Mouse (Mus musculus): ENCODE data around the gene Haghl.

Haghl gene

DNA sequence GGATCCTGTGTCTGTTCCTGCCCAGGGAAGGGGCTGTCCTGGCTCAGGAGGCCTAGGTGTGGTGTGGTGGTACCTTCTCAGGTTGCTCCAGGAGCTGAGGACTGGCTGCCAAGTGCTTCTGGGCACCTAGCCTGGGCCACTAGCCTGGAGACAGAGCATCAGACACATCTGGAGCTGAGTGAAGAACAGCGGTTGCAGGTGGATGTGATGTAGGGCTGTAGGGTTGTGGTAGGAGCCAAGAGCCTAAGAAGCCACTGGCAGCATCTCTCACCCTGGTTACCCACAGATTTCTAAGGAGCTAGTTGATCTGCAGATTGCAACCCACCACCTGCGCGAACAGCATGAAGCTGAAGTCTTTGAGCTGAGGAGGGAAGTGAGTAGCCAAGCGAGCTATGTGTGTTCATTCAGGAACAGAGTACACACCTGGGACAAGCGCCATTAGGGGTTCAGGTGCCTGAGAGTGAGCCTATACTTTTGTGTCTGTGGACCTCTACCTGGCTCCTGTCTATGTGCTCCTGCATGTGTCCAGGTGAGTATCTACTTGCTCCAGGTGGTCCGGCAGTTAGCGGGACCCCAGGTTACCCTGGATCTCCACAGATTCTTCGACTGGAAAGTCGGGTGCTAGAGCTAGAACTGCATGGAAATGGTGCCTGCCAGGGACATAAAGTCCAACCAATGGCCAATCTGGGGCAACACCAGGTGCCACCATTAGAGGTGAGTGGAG is 1.5 kb upstream of the Haghl start:
- in situ Hi-C loops (cut with MboI, MseI) = no loop called here

DNA sequence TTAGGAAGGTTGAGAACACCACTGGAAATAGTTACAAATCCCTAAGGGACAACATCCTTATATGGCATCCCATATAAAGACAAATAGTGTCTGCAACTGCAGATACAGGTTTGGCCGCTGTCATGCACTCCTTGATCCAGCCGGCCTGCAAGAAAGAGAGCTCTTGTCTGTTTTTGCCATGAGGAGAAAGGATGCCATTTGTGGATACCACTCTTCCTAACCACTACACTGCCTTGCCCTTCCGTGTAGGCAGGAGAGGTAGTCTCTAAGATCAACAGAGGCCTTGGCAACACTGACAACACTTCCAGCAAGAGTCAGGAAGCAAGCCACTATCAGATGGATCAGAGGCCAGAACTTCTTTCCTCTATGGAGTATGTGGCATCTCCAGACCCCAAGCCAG is 807 bp upstream of the Haghl start, which contains the start of gene Ccdc78:
Ccdc78 (plus strand) TSS at position 301 of the 400 bp plus-strand sequence.
- in situ Hi-C loops (cut with MboI, MseI) = no loop called here

GRCm38 (mm10) chr17:25783861-25784574 is 1.5 kb downstream of the Haghl start:
- in situ Hi-C loops (cut with MboI, MseI) = no loop called here

GRCm38 (mm10) chr17:25783086-25783485 is 2.4 kb downstream of the Haghl start:
- in situ Hi-C loops (cut with MboI, MseI) = no loop called here

- in situ Hi-C loops (cut with MboI, MseI) = no loop called here
Observed at GRCm38 (mm10) chr17:25781339-25781738, 4.1 kb downstream of the Haghl start.

- in situ Hi-C loops (cut with MboI, MseI) = no loop called here
Observed at GRCm38 (mm10) chr17:25777948-25778347, 7.5 kb downstream of the Haghl start.

GRCm38 (mm10) chr17:25775318-25776062 is 10.0 kb downstream of the Haghl start:
- in situ Hi-C loops (cut with MboI, MseI) = no loop called here

- in situ Hi-C loops (cut with MboI, MseI) = no loop called here
Observed at GRCm38 (mm10) chr17:25773549-25774120, 11.8 kb downstream of the Haghl start, which contains the start of gene Narfl. Gene Narfl, plus strand, starts transcription at chr17:25773776.

- in situ Hi-C loops (cut with MboI, MseI) = no loop called here
Observed at GRCm38 (mm10) chr17:25769331-25769730, 16.1 kb downstream of the Haghl start.

DNA sequence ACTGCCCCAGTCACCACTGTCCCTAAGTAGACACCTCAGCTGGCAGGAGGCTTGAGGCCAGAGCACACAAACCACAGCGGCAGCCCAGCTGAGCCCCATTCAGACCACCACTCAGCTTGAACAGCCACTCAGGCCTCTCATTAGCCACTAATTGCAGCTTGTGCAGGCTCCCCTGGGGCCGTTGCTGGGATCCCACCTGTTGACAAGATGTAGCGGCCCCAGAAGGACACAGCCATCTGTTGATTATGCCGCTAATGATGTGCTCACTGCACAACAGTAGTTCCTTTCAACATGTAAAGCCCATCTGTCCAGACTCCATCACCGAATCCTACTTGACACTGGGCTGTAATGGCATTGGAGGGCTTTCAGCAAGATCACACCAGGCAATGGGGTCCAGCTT is 19.6 kb downstream of the Haghl start:
- in situ Hi-C loops (cut with MboI, MseI) = no loop called here

- in situ Hi-C loops (cut with MboI, MseI) = no loop called here
Observed at GRCm38 (mm10) chr17:25762591-25762990, 22.9 kb downstream of the Haghl start.

GRCm38 (mm10) chr17:25761561-25761970 is 23.9 kb downstream of the Haghl start:
- in situ Hi-C loops (cut with MboI, MseI) = no loop called here

DNA sequence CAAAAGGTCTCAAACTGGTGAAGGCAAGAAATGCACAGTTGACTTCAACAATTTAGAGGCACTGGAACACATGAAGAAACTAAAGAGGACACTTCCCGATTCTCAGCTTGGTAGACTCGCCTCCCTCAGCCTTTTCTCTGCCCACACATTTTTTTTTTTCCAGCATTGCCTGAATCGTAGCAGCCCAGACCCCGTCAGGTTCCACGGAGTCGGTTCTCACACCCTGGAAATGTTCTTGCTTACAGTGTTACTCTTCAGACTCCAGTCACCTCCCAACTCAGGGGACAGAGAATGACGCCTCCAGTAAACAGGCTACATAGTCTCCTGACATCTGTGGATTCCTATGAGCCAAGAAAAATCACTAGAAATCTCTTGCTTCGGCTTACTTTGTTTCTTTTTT is 25.3 kb downstream of the Haghl start:
- in situ Hi-C loops (cut with MboI, MseI) = no loop called here

DNA sequence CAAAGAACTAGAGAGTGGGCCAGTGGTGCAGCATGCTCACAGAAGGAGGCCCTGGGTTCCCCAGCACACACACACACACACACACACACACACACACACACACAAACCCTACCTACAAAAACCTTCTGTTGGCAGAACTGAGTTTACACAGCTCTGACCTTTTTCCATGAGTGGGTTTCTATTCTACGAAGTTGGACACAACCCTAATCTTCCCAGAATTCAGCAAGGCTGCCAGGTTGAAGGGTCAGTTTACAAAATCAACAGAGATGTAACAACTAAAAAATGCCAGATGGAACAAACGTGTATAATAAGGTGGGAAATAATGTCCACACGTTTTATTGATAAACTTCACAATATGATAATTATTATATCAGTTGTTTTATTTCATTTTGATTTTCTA is 27.8 kb downstream of the Haghl start:
- in situ Hi-C loops (cut with MboI, MseI) = no loop called here

DNA sequence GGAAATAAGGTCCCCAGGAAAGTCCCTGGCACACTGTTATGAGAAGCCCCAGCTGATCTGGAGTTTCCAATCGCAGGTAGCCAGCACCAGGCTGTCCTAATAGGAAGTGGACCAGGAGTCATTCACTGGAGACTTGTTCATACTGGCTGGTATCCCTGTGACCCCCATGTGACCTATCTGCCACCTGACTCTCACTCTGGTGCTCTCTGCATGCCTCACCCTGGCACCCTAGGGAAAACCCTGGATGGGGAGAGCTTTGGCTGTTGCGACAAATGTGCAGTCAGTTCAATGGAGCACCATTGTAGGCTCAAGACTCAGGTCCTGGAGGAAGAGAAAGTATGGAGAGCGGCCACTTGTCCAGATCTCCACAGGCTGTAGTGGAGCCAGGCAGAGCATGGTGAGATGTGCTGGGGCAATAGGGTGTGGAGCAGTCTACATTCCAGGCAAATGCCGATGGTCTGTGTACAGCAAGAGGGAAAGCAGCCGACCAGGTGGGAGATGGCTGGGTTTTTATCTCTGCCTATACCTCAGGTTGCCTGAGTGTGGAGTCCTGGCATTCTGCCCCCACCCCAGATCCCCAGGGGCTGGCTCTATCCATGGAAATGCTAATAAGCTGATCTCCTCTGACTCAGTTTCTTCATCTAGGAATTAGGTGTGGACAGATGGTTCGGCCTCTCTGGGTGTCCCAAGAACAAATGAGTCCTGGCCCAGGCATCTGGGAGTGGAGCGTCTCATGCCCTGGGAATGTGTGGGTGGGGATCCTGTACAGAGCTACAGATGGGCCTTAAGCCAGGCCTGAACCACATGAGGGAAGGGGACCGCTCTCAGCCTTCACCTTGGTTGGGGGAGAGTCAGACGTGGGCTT is 28.9 kb downstream of the Haghl start:
- in situ Hi-C loops (cut with MboI, MseI) = no loop called here

DNA sequence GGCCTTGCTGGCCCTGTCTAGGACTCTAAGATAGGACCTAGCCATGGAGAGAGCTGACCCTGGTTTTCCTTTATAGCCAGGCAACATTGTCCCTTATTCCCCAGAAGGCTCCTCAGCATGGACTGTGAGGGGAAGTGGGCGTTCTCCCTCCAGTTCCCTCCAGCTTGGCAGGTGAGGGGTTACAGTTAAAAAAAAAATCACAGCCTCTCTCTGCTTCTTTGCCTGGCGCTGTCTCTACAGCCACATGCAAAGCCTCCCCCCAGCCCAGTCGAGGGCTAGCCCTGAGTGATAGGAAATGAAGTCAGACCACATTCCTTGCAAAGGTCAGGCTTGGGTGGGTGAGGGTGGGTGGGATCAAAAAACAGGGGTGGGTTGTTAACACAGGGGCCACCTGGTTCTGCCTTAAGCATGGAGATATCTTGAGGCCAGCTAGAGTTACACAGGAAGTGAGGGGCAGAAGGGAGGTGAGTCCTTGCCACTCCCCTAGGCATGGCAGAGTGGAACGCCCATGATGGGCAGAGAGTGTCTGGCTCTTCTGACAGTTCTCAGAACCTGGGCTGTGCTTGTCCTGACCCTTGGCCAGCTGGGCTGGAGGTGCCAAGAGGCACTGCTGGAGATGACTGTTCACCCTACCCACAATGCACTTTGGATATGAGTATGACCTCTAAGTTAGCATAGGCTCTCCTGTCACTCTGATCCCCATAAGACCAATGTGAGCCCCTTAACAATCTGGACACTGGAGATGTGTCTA is 29.7 kb downstream of the Haghl start:
- in situ Hi-C loops (cut with MboI, MseI) = no loop called here

DNA sequence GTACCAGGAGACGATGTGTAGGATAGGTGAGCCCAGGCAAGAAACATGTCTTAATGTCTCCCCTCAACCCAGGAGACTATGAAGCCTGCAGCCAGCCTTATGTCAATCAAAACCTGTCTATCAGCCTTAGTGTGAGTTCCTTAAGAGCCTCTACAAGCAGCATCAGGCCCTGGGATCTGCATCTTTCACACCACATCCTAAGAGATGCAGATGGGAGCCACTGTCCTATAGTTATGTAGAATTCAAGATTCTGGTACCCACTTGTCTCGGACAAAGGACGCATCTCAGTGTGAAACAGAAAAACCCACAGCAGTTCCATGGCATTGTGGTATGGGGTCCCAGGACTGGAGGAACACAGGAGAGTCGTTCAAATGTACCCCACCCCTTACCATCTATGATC is 30.4 kb downstream of the Haghl start:
- in situ Hi-C loops (cut with MboI, MseI) = no loop called here

DNA sequence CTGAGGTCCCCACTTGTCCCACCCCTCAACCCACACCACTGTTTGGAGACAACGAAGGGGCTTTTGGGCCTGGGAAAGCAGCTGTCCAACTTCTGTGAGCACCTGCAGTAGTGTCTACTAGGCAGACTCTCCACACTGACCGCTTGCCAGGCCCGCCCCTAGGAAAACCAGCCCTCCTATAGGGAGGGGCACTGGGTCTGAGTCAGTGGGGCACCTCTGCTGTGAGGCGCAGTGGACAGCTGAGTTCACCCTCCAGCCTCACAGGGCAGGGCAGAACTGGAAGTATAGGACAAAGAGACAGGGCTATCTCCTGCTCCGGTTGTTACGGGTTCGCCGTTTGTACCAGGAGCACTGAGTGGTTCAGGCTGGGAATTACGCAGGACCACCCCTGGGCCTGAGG is 31.2 kb downstream of the Haghl start, which contains the start of gene Msln:
Msln (minus strand) TSS at position 138 of the 400 bp plus-strand sequence.
- in situ Hi-C loops (cut with MboI, MseI) = no loop called here

DNA sequence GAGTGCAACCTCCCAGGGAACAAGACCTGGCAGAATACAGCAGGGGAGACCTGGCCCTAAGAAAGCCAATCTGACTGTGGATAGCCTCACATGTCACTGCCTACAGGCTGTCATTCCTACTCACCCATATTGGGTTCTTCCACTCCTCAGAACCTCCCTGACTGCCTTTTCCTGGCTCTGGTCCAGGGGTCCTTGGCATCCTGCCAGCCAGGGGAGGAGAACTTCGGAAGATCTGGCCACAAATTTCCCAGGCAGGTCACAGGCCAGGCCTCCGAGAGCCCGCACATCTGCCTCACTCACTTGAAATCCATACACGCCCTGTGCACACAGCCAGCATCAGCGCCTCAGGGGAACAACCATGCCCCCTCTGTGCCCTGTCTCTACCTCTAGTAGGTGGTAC is 34.0 kb downstream of the Haghl start:
- in situ Hi-C loops (cut with MboI, MseI) = no loop called here

DNA sequence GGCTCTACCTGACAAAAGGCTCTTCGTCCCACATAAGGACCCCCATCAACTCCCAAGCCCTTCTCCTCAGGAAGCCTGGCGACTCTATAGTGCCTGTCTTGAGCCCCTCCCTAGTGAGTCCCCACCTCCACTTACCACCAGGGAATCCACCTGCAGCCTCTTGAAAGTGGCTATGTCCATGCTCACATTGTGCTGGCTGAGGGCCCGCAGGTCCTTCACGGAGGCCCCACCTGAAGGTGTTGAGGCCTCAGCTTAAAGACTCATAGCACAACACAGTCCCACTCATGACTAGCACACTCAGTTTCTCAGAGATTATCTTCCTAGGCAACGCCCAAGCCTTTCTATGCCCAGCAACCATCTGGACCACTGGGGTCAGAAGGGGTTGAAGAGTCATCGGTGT is 36.2 kb downstream of the Haghl start:
- in situ Hi-C loops (cut with MboI, MseI) = no loop called here

All from T-helper 1 cell (primary cell).